Mouse (Mus musculus): ENCODE results near the gene Dtd2.

Gene Dtd2

GRCm38 (mm10) chr12:52005877-52006632, at the start of gene Dtd2:
Gene Dtd2, minus strand, starts transcription at chr12:52006501.
- DNase-seq (ENCODE audit: low spot score), result peak; percentile 95

- DNase-seq (ENCODE audit: low spot score), result no peak
Measured at GRCm38 (mm10) chr12:52049324-52049723, 43.0 kb upstream of the Dtd2 start.

- no peak for DNase-seq (ENCODE audit: low spot score)
Measured at GRCm38 (mm10) chr12:52046371-52046770, 40.1 kb upstream of the Dtd2 start.

- DNase-seq (ENCODE audit: low spot score), result peak; percentile 48
Measured at GRCm38 (mm10) chr12:52042818-52043336, 36.6 kb upstream of the Dtd2 start.

- no peak for DNase-seq (ENCODE audit: low spot score)
Measured at GRCm38 (mm10) chr12:52038352-52038751, 32.1 kb upstream of the Dtd2 start.

GRCm38 (mm10) chr12:52034956-52035355, 28.7 kb upstream of the Dtd2 start:
- no peak for DNase-seq (ENCODE audit: low spot score)

- DNase-seq (ENCODE audit: low spot score), result no peak
Measured at GRCm38 (mm10) chr12:52032276-52032675, 26.0 kb upstream of the Dtd2 start.

- DNase-seq (ENCODE audit: low spot score), result no peak
Measured at GRCm38 (mm10) chr12:52027963-52028362, 21.7 kb upstream of the Dtd2 start, which contains the start of gene Gpr33. Gene Gpr33, minus strand, starts transcription at chr12:52028063.

- no peak for DNase-seq (ENCODE audit: low spot score)
Measured at GRCm38 (mm10) chr12:52014494-52015029, 8.3 kb upstream of the Dtd2 start.

- DNase-seq (ENCODE audit: low spot score), result no peak
Measured at GRCm38 (mm10) chr12:52014044-52014443, 7.7 kb upstream of the Dtd2 start.

- DNase-seq (ENCODE audit: low spot score), result no peak
Measured at GRCm38 (mm10) chr12:52013274-52013673, 7.0 kb upstream of the Dtd2 start.

- no peak for DNase-seq (ENCODE audit: low spot score)
Measured at GRCm38 (mm10) chr12:52012159-52012558, 5.9 kb upstream of the Dtd2 start.

- no peak for DNase-seq (ENCODE audit: low spot score)
Measured at GRCm38 (mm10) chr12:52010630-52010961, 4.3 kb upstream of the Dtd2 start.

- DNase-seq (ENCODE audit: low spot score), result no peak
Measured at GRCm38 (mm10) chr12:52009928-52010629, 3.8 kb upstream of the Dtd2 start.

- DNase-seq (ENCODE audit: low spot score), result no peak
Measured at GRCm38 (mm10) chr12:52006633-52006994, 313 bp upstream of the Dtd2 start.

- no peak for DNase-seq (ENCODE audit: low spot score)
Measured at GRCm38 (mm10) chr12:52002746-52003145, 3.6 kb downstream of the Dtd2 start.

- DNase-seq (ENCODE audit: low spot score), result no peak
Measured at GRCm38 (mm10) chr12:52001544-52001943, 4.8 kb downstream of the Dtd2 start.

GRCm38 (mm10) chr12:51998366-51998932, 7.9 kb downstream of the Dtd2 start:
- DNase-seq (ENCODE audit: low spot score), result no peak

GRCm38 (mm10) chr12:51995738-51996536, 10.4 kb downstream of the Dtd2 start:
- no peak for DNase-seq (ENCODE audit: low spot score)

- no peak for DNase-seq (ENCODE audit: low spot score)
Measured at GRCm38 (mm10) chr12:51990629-51991028, 15.7 kb downstream of the Dtd2 start.

GRCm38 (mm10) chr12:51988536-51988935, 17.8 kb downstream of the Dtd2 start:
- no peak for DNase-seq (ENCODE audit: low spot score)

GRCm38 (mm10) chr12:51985826-51986225, 20.5 kb downstream of the Dtd2 start:
- DNase-seq (ENCODE audit: low spot score), result no peak

All from testis, postnatal 14 days (tissue).